Mouse (Mus musculus) kidney, embryonic 15.5 days (tissue): ENCODE data around the gene Macrod1. TPM values are rescaled to one million over a fixed set of nuclear protein-coding genes. Genes with fewer than 3 reads are reported as not detected.
A peak's percentile ranks its signal among the peaks of the same experiment; 100 is the strongest.

Source experiments
- ATAC-seq: fragments of 200-750 bp; cut with Nextera tagmentation; replicated peaks from 2 replicates; pipeline ENCODE4 v1.8.0; 2017; ENCODE audit warnings: moderate TSS enrichment; ENCODE audit not compliant: low FRiP score
- H3K27ac ChIP-seq: fragments of 300-500 bp; sonication (generic); 2 replicates; pipeline ENCODE4 v1.5.1; 2015; ENCODE audit warnings: mild to moderate bottlenecking, inconsistent platforms
- H3K27me3 ChIP-seq: fragments of 300-500 bp; sonication (generic); 2 replicates; pipeline ENCODE4 v1.6.1; 2015; ENCODE audit warnings: inconsistent platforms
- H3K36me3 ChIP-seq: fragments of 300-500 bp; sonication (generic); 2 replicates; pipeline ENCODE4 v1.6.1; 2015; ENCODE audit warnings: inconsistent platforms
- H3K4me1 ChIP-seq: fragments of 300-500 bp; sonication (generic); 2 replicates; pipeline ENCODE4 v1.6.1; 2015; ENCODE audit warnings: inconsistent platforms
- H3K4me2 ChIP-seq: fragments of 300-500 bp; sonication (generic); 2 replicates; pipeline ENCODE4 v1.6.1; 2015; ENCODE audit warnings: moderate library complexity, mild to moderate bottlenecking, inconsistent platforms
- H3K4me3 ChIP-seq: fragments of 300-500 bp; sonication (generic); replicated peaks from 2 replicates; pipeline ENCODE4 v1.5.1; 2015; ENCODE audit warnings: mild to moderate bottlenecking, inconsistent platforms
- H3K9ac ChIP-seq: fragments of 300-500 bp; sonication (generic); 2 replicates; pipeline ENCODE4 v1.6.1; 2015; ENCODE audit warnings: mild to moderate bottlenecking, inconsistent platforms
- H3K9me3 ChIP-seq: fragments of 300-500 bp; sonication (generic); replicated peaks from 2 replicates; pipeline ENCODE4 v1.6.1; 2016; ENCODE audit warnings: inconsistent platforms
- WGBS: fragments of 180-500 bp; shearing (Covaris S2); methylation state at CpG from one replicate; pipeline ENCODE4 v1.1.7; 2015; ENCODE audit warnings: mixed read lengths; 5-methylcytosine and 5-hydroxymethylcytosine counted together
- polyA plus RNA-seq: library from polyadenylated mRNA; unstranded; fragments of >200 nt; fragmentation: Nextera tagmentation; extraction: Ambion mirVana; gene quantifications from 2 replicates; pipeline ENCODE4 v1.2.1, GENCODE M21; 2015

Gene Macrod1
- polyA plus RNA-seq, 1 experiment from 2014 or later = 13.9 TPM

DNA sequence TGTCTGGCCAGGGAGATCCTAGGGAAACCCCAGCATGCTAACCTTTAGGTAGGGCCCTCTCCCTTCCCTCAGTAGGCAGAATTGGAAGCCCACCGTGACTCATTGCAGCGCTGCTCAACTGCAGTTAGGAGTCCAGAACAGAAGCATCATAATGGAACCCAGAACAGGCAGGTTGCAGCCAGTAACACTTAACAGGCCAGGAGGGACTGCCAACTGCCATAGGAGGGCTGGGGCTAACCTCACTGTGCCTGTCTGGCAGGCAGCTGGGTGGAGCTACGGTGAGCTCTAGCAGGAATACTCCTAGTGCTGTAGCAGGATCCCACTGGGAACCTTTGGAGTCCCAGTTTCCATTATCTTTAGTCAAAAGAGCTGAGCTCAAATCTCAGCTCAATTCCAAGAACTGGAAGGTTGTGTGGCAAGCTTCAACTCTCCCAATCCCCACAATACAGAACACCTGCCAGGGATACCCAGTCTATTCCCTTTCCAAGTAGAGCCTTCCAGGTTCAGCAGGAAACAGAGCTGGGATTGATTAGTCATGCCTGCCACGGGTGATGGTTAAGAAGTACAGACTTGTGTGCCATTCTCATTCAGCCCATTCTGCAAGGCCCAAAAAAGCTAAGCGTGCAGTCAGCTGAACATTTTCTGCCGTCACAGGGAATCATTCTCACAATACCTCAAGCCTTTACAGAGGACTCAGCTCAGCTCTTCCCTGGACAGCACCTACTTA lies 95.5 kb downstream of the Macrod1 start:
- peaks cover 70% of the 10 kb centered on the region for H3K4me1 ChIP-seq
- WGBS = 86% methylated on average over 6 of the region's 6 CpGs
- no peaks in the 10 kb centered on the region for H3K9me3 ChIP-seq

DNA sequence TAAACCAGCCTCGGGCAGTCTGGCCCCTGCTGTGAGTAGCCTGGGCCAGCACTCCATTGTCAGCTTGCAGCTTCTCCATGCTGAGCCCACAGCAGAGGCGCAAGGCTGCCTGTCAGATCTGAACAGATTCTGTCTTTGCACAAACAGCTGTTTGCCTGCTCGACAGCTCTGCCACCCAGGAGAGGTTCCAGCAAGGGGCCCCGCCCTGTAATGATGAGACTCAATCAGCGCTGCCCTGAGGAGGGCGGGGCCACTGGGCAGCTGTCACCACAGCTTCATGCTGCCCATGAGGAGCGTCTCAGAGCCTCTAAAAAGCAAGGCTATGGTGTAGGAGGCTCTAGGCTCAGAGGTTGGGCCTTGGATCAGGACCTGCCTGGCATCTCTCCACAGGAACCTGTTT lies 96.6 kb downstream of the Macrod1 start:
- Histone ChIP-seq H3K36me3 (no peaks in the 10 kb centered on the region), H3K4me2 (no peak overlapping the region), H3K4me1 (peaks cover 73% of the 10 kb centered on the region), H3K27ac (no peak overlapping the region), H3K4me3 (no peak overlapping the region), H3K27me3 (peaks cover 63% of the 10 kb centered on the region), H3K9me3 (no peaks in the 10 kb centered on the region), H3K9ac (no peak overlapping the region)
- ATAC-seq = peak; percentile 29; the same call in 1 of the 2 replicates
- 36% methylated on average over 7 of the region's 7 CpGs for WGBS

More for the DNA sequence above, 95.5 kb downstream of the Macrod1 start:
- H3K9ac ChIP-seq = no peak overlapping the region
- no peak overlapping the region for H3K4me3 ChIP-seq
- no peak overlapping the region for H3K27ac ChIP-seq
- no peak for ATAC-seq
- H3K4me2 ChIP-seq = no peak overlapping the region
- no peaks in the 10 kb centered on the region for H3K36me3 ChIP-seq
- H3K27me3 ChIP-seq = peaks cover 60% of the 10 kb centered on the region

DNA sequence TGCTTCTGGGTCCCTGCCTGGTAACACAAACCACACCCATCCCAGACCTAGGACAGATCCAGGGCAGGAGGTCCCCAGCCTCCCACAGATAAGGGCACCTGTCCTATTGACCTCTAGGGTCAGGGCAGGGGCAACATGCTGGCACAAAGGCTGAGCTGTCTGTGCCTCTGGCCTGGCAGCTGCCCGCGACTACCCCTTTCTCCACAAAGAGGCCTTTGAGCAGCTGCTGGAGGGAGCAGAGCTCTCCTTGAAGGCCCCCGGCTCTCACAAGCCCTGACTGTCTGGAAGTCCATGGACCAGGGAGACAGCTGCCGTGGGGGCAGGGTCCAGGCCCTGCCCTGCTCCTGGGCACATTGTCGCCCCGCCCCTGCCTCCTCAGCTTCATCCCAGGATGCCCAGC lies 98.6 kb downstream of the Macrod1 start:
- 66% methylated on average over 6 of the region's 6 CpGs for WGBS
- H3K27me3 ChIP-seq = peaks cover 70% of the 10 kb centered on the region
- no peak overlapping the region for H3K4me3 ChIP-seq
- no peak for ATAC-seq
- no peaks in the 10 kb centered on the region for H3K9me3 ChIP-seq
- H3K27ac ChIP-seq = no peak overlapping the region
- peaks cover 62% of the 10 kb centered on the region for H3K4me1 ChIP-seq
- no peak overlapping the region for H3K9ac ChIP-seq
- no peaks in the 10 kb centered on the region for H3K36me3 ChIP-seq
- H3K4me2 ChIP-seq = no peak overlapping the region

DNA sequence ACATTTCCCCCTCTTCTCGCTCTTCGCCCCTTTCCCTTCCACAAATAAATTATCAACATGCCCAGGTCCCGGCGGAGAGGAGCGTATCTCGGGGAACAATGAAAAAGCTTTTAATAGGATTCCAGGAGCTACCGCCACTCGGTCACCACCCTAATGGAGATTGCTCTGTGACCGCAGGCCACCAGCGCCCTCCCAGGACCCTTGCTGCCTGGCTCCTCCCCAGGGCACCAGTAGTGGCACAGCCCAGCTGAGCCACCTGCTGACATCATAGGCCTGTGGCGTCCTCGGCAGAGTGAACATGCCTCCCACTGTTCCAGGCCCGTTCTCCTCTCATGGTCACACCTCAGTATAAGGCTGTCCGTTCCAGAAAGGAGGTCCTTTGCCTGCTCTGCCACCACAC lies 101.1 kb downstream of the Macrod1 start:
- ATAC-seq = no peak; the same call in 1 of the 2 replicates
- 0 out of 2 replicates have a peak overlapping the region, but pooled peaks have one; percentile 2 for H3K4me2 ChIP-seq
- H3K36me3 ChIP-seq = no peaks in the 10 kb centered on the region
- peaks cover 67% of the 10 kb centered on the region for H3K27me3 ChIP-seq
- H3K4me3 ChIP-seq = no peak overlapping the region
- no peak overlapping the region for H3K27ac ChIP-seq
- no peaks in the 10 kb centered on the region for H3K9me3 ChIP-seq
- H3K4me1 ChIP-seq = peaks cover 59% of the 10 kb centered on the region
- WGBS = 27% methylated on average over 14 of the region's 14 CpGs
- H3K9ac ChIP-seq = no peak overlapping the region

DNA sequence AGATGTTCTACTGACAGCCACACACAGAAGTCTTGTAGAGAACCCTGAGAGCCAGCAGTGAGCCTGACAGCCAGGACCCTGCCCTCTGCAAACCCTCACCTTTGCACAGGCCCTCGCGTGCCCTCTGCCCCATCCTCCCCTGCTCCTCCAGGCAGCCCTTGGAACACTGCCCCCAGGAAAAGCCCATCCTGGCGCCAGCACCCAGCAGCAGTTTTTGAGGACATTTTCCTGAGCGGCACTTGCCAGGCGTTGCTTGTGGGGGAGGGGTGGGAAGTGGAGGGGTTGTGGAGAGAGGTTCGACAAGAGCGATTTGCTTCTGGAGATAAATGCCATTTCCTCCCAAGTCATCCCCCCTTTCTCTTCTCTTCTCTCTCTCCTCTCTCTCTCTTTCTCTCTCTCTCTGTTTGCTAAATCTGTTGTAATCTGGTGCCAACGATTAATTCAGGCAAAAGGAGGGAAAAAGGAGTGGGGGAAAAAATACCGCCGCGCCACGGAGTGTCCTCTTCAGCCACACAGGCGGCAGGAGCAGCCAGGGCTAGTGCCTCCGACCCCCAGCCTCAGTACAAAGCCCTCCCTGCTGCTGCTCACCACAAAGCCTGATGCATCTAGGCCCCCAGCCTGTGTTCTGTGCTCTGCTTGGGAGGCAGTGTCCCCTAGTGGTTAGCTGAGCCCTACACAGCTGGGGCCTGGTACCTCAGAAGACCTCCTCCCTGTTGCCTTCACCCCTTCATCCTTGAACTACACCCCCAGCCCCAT lies 103.7 kb downstream of the Macrod1 start:
- ATAC-seq = no peak
- Histone ChIP-seq H3K9me3 (no peaks in the 10 kb centered on the region), H3K4me2 (peak overlapping the region; percentile 29; the same call in 1 of the 2 replicates), H3K27me3 (peaks cover 84% of the 10 kb centered on the region), H3K4me1 (peaks cover 57% of the 10 kb centered on the region), H3K36me3 (no peaks in the 10 kb centered on the region), H3K9ac (no peak overlapping the region; the same call in 1 of the 2 replicates), H3K4me3 (no peak overlapping the region), H3K27ac (no peak overlapping the region)
- WGBS = 8% methylated on average over 14 of the region's 14 CpGs

DNA sequence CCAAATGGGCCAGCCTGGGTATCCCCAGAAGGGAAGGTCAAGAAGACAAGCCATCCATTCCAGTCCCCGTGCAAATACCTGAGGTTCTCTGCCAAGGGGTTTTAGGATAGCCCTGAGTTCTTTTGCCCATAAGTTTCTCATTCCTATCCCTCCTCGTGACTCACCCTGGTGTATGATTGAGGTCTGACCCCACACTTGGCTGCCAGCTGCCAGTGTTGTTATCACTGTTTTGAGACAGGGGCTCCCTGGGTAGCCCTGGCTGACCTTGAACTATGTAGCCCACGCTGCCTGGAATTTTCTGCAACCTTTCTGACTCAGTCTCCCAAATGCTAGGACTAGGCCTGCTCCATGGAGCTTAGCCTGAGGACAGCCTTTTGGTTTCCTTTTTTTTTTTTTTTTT lies 104.5 kb downstream of the Macrod1 start:
- H3K27me3 ChIP-seq = peaks cover 91% of the 10 kb centered on the region
- 76% methylated on average over 3 of the region's 3 CpGs for WGBS

DNA sequence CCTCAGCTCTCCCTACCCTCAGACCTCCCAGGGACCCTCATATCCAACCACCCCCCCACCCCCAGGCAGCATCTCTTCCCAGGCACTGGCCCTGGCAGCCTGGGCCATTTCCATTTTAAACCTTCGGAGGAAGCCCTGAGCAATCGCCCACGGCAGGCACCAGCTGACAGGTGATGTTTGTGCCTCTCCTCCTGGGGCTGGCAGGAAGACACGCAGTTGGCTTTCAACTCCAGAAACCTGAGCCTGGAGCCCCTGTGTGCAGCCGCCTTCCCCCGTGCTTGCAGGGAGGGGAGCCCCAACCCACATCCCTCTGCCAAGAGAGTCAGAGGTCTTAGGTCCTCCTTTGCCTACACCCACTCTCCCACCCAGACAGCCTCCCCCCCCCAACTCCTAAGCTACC lies 107.6 kb downstream of the Macrod1 start:
- Histone ChIP-seq H3K36me3 (no peaks in the 10 kb centered on the region), H3K27ac (no peak overlapping the region), H3K9ac (peak overlapping the region; percentile 66), H3K9me3 (no peaks in the 10 kb centered on the region), H3K27me3 (peaks cover 96% of the 10 kb centered on the region), H3K4me3 (peak overlapping the region; percentile 76), H3K4me2 (peak overlapping the region; percentile 100), H3K4me1 (peaks cover 58% of the 10 kb centered on the region)
- ATAC-seq = no peak
- 6% methylated on average over 6 of the region's 6 CpGs for WGBS

More for the DNA sequence above, 104.5 kb downstream of the Macrod1 start:
- Histone ChIP-seq H3K36me3 (no peaks in the 10 kb centered on the region), H3K4me2 (no peak overlapping the region), H3K27ac (no peak overlapping the region), H3K9ac (no peak overlapping the region), H3K4me1 (peaks cover 63% of the 10 kb centered on the region), H3K4me3 (no peak overlapping the region), H3K9me3 (no peaks in the 10 kb centered on the region)
- no peak for ATAC-seq

DNA sequence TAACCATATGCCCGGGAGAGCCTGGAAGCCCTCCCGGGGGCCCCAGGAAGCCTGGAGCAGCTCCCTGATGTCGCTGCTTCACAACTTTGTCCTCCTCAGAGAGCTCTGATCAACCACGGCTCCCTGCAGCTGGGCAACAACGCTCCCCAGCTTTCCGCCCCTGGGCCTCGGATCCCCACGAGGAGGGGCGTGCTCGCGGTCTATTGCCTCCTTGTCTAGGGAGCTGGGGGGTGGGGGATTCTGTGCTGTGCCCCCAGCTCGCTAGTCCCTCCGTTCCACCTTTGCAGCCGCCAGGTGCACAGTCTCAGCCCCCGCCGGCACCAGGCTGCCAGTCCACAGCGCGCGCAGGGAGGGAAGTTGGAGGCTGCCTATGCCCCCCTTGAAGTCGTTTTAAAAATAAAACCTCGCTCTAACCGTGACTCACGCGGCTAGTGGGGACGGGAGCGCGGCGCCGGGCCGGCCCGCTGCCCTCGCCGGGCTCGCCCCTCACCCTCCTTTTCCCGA lies 108.3 kb downstream of the Macrod1 start:
- Histone ChIP-seq H3K9me3 (no peaks in the 10 kb centered on the region), H3K4me2 (peak overlapping the region; percentile 100), H3K9ac (peak overlapping the region; percentile 66), H3K36me3 (no peaks in the 10 kb centered on the region), H3K4me1 (peaks cover 53% of the 10 kb centered on the region), H3K27me3 (peaks cover 91% of the 10 kb centered on the region), H3K27ac (0 out of 2 replicates have a peak overlapping the region, but pooled peaks have one; percentile 4), H3K4me3 (peak overlapping the region; percentile 76)
- WGBS = under 1% methylated on average over 35 of the region's 35 CpGs
- no peak for ATAC-seq

DNA sequence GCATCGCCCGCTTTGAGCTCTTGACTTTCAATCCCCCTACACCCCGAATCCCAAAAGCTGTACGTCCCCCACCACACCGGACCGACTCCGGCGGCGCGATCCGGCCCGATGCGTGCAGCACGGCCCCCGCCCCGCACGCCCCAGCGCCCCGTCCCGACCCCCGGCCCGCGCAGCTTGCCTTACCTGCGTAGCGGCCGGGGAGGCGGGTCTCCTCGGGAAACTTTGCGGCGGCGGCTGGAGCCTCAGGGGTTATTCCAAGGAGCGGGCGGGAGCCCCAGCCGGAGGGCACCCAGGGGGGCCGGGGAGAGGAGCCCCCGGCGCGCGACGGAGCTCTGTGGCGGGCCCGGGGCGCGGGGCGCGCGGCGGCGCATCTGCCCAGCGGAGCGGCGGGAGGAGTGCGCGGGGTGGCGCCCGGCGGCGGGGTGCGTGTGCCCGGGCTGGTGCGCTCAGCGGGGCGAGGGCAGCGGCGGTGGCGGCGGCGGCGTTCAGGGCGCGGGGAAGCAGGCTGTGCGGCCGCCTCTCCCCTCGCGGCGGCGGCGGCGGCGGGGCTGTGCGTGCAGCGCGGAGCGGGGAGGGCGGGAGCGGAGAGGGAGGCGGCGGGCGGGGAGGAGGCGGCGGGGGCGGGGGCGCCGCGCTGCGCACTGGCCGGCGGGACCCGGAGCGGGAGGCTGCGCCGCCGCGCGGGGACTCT lies 109.0 kb downstream of the Macrod1 start:
- H3K27ac ChIP-seq = no peak overlapping the region
- H3K9me3 ChIP-seq = no peaks in the 10 kb centered on the region
- peak overlapping the region; percentile 100 for H3K4me2 ChIP-seq
- H3K27me3 ChIP-seq = peaks cover 88% of the 10 kb centered on the region
- under 1% methylated on average over 81 of the region's 105 CpGs for WGBS
- H3K4me1 ChIP-seq = peaks cover 45% of the 10 kb centered on the region
- no peaks in the 10 kb centered on the region for H3K36me3 ChIP-seq
- 0 out of 2 replicates have a peak, but pooled peaks have one; percentile 23 for ATAC-seq
- peak overlapping the region; percentile 76 for H3K4me3 ChIP-seq
- H3K9ac ChIP-seq = peak overlapping the region; percentile 66

DNA sequence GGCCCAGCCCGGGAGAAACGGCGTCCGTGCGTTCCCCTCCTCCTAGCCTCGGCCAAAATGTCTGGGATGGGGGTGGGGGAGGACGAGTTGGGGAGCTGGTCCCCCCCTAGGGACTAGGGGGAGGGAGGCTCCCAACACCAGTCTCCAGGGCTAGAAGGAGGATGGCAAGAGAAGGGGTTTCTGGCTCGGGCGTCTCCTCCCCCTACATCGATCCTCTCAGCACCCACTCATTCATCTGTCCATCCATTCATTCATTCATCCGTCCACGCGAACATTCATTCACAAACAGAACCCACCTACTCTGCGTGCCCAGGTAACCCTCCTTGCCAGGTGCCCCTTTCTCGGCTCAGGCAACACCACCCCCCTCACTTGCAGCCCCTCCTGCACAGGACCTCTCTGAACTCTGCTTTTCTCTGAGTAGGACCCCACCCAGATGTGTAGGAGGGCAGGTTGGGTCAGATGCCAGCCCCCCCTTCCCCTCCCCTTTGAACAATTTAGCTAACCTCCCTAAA lies 109.6 kb downstream of the Macrod1 start:
- no peak; the same call in 1 of the 2 replicates for ATAC-seq
- H3K27ac ChIP-seq = no peak overlapping the region
- H3K27me3 ChIP-seq = peaks cover 85% of the 10 kb centered on the region
- peak overlapping the region; percentile 76 for H3K4me3 ChIP-seq
- H3K4me1 ChIP-seq = peaks cover 47% of the 10 kb centered on the region
- H3K9ac ChIP-seq = peak overlapping the region; percentile 66
- no peaks in the 10 kb centered on the region for H3K9me3 ChIP-seq
- H3K36me3 ChIP-seq = no peaks in the 10 kb centered on the region
- 2% methylated on average over 15 of the region's 15 CpGs for WGBS
- H3K4me2 ChIP-seq = peak overlapping the region; percentile 100

DNA sequence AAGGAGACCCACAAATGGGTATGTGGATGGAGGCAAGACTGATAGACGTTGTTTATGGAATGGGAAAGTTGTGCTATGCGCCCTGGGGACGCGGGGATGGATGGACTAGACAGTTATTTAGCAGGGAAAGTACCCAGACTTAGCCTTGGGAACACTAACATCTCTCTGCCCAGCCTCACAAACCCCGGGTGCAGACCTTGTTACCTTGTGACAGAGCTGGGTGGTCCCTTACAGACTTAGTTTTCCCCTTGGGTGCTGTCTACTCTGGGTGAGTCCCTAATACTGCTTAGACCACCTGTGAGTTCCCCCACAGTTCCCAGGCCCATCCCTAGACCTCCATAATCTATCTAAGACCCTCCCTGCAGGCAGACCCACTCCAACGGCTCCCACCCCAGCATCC lies 110.2 kb downstream of the Macrod1 start:
- Histone ChIP-seq H3K9me3 (no peaks in the 10 kb centered on the region), H3K36me3 (no peaks in the 10 kb centered on the region), H3K4me3 (no peak overlapping the region; the same call in 1 of the 2 replicates), H3K4me1 (peaks cover 52% of the 10 kb centered on the region), H3K27ac (no peak overlapping the region), H3K4me2 (no peak overlapping the region), H3K27me3 (peaks cover 80% of the 10 kb centered on the region), H3K9ac (no peak overlapping the region)
- no peak for ATAC-seq
- WGBS = 12% methylated on average over 6 of the region's 6 CpGs
